Mouse (Mus musculus) lung, adult 2 months (tissue): ENCODE measurements around the gene Klf5. TPM values are rescaled to one million over a fixed set of nuclear protein-coding genes. Genes with fewer than 3 reads are reported as not detected.

Source experiments
- DNase-seq: peaks from one replicate; pipeline ENCODE4 v3.0.0; 2022
- H3K4me1 ChIP-seq: fragments of 200-500 bp; 2 replicates; pipeline ENCODE4 v1.6.1; 2011; ENCODE audit warnings: low read length; ENCODE audit not compliant: control insufficient read depth, insufficient read depth
- H3K4me3 ChIP-seq: fragments of 200-500 bp; replicated peaks from 2 replicates; pipeline ENCODE3; 2011; ENCODE audit warnings: low read depth, mild to moderate bottlenecking, control low read depth, low read length; ENCODE audit errors: extremely low read depth
- CTCF ChIP-seq: fragments of 200-500 bp; IDR thresholded peaks from 2 replicates; pipeline ENCODE4 v1.5.1; 2011; ENCODE audit warnings: mild to moderate bottlenecking, low read length, control low read depth; ENCODE audit not compliant: insufficient read depth
- POLR2A ChIP-seq: fragments of 200-500 bp; IDR thresholded peaks from 2 replicates; pipeline ENCODE4 v1.6.1; 2011; ENCODE audit warnings: low read depth, mild to moderate bottlenecking, control low read depth, low read length, borderline replicate concordance; ENCODE audit errors: extremely low read depth
- WGBS: fragments of 180-500 bp; shearing (Covaris S2); methylation state at CpG from one replicate; pipeline ENCODE4 v1.1.7; 2018; 5-methylcytosine and 5-hydroxymethylcytosine counted together
- polyA plus RNA-seq: library from polyadenylated mRNA; depleted of rRNA; stranded (reverse); fragments of >200 nt; gene quantifications from 2 replicates; pipeline ENCODE4 v1.2.3, GENCODE M21; 2012

Gene Klf5
- polyA plus RNA-seq, 1 experiment, result 39.9 TPM

DNA sequence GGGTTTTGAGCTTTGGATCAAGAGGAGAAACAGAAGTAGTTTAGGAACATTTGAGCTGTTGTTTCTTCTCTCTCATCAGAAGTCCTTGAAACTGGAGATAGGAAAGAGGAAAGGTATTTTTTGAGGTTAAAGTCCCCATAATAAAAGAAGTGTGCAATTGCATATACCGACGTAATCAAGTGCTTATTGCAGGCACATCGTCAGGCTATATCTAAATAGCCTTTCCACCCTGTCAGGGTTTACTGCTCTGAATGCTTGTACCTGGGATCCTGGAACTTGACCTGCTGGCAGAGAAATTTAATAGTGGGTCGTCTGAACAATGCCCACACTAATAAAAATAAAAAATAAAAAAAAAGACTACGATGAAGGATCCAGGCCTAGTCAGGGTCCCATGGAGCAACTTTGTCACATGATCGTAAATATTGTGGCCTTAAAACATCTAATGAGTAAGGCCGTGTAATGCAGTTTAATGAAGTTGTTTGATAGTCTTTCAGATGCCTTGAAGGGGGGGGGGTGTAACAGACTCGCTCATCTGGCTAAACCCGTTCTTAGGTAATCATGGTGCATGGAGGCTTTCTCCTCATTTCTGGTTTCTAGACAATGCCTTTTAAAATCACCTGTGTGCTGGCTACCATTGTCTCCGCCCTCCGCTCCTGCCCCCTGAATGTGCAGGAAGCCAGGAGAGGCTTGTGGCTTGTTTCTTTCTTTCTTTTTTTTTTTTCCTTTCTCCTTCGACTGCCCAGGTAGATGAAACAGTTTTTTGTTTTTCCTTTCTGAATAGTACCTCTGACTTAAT lies 6.7 kb downstream of the Klf5 start:
- 71% methylated on average over 12 of the region's 12 CpGs for WGBS
- H3K4me1 ChIP-seq, result no peaks in the 10 kb centered on the region; the same call in 1 of the 2 replicates

DNA sequence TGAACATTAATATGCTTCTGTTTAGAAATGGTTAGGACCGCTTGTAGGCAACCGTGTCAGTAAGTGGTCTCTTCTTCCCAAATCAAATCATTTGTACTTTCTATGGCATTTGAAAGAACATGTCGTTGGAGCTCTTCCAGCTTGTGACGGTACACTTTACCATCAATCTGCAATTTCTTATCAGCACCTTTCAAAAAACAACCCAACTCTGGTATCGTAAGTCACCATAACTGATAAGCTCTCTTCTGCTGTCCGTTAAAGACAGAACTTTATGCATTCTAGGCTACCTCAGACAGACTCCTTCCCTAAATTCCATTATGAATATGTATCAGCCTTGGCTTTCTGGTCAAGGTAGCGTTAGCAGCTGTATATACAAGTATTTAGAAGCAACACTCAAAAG lies 7.9 kb downstream of the Klf5 start:
- TF ChIP-seq POLR2A (no peak), CTCF (no peak)
- no peak for DNase-seq
- 56% methylated on average over 7 of the region's 7 CpGs for WGBS
- peaks cover 2% of the 10 kb centered on the region; the same call in 1 of the 2 replicates for H3K4me1 ChIP-seq
- no peak overlapping the region for H3K4me3 ChIP-seq

More for the DNA sequence above, 6.7 kb downstream of the Klf5 start:
- TF ChIP-seq CTCF (no peak), POLR2A (no peak)
- DNase-seq, result no peak
- H3K4me3 ChIP-seq, result no peak overlapping the region

DNA sequence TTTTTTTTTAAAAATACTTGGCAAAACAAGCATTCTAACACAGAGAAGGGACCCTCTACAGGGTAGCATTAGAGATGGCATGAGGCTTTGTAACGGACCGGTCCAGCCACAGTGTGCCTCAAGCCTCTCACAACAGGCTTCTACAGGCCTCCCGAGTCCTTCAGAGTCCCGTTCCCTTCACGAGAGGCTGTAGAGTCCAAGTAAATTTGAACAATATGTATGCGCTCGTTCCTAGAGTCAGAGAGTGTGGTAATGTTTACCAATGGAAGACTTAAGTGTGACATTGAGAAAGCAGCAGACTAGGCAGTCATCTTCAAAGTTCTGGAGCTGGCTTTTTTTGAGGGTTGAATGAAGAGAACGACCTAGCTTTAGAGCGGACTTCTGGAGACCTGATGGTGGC lies 11.1 kb downstream of the Klf5 start:
- TF ChIP-seq CTCF, result no peak
- Histone ChIP-seq H3K4me3 (no peak overlapping the region), H3K4me1 (peaks cover 4% of the 10 kb centered on the region; the same call in 1 of the 2 replicates)
- 65% methylated on average over 9 of the region's 9 CpGs for WGBS
- DNase-seq, result no peak

DNA sequence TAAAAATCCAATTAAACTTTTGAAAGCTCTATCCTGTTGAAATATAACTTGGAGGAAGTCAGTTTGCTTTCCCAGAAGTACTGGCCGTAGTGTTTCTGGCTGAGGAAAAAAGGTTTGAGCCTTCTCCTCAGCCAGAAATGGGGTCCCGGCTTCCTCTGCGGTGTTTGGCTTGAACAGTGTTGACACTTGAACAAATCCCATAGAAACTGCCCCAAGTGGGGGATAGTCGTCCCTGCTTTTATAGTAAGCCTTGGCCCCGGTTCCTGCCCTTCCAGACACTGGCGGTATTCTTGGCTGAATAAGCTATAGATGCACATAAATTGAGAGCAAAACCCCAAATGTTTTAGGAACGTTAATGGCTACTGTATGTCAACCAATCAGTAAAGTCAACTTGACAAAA lies 11.9 kb downstream of the Klf5 start:
- no peak for DNase-seq
- 57% methylated on average over 7 of the region's 7 CpGs for WGBS
- Histone ChIP-seq H3K4me3 (no peak overlapping the region), H3K4me1 (peaks cover 4% of the 10 kb centered on the region; the same call in 1 of the 2 replicates)
- TF ChIP-seq CTCF, result no peak
- TF ChIP-seq POLR2A, result no peak

DNA sequence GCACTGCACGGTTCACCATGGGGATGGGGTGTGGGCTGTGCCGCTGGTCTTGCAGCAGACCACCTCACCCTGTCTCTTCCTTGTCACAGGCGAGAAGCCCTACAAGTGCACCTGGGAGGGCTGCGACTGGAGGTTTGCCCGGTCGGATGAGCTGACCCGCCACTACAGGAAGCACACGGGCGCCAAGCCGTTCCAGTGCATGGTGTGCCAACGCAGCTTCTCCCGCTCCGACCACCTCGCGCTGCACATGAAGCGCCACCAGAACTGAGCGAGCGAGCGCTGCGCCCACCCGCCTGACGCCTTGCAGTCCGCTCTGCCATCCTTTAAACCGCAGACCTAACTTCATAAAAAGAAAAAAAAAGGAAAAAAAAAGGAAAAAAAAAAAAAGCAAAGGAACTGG lies 14.6 kb downstream of the Klf5 start:
- Histone ChIP-seq H3K4me1 (0 out of 2 replicates have a peak, but pooled peaks cover 4% of the 10 kb centered on the region), H3K4me3 (no peak overlapping the region)
- DNase-seq, result no peak
- TF ChIP-seq CTCF (no peak), POLR2A (no peak)
- WGBS, result 94% methylated on average over 24 of the region's 24 CpGs

DNA sequence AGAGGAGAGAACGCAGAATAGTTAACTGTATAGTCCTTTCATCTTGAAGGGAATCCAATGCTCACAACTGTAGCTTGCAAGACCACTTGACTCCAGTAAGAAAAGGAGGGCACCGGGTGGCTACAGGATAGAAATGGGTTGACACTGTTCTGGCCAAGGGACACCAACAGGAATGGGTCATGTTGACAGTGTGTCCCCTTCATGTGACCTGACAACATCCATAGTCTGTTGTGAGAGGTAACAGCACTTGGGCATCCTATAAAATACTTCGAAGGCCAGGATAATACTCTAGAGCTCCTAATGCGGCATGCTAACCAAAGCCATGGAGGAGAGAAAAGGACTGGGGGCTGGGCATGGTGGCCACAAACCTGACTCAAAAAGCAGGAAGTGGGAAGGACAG lies 17.8 kb downstream of the Klf5 start:
- WGBS, result 94% methylated on average over 4 of the region's 4 CpGs
- Histone ChIP-seq H3K4me3 (no peak overlapping the region), H3K4me1 (0 out of 2 replicates have a peak, but pooled peaks cover 3% of the 10 kb centered on the region)
- TF ChIP-seq POLR2A (no peak), CTCF (no peak)
- no peak for DNase-seq

DNA sequence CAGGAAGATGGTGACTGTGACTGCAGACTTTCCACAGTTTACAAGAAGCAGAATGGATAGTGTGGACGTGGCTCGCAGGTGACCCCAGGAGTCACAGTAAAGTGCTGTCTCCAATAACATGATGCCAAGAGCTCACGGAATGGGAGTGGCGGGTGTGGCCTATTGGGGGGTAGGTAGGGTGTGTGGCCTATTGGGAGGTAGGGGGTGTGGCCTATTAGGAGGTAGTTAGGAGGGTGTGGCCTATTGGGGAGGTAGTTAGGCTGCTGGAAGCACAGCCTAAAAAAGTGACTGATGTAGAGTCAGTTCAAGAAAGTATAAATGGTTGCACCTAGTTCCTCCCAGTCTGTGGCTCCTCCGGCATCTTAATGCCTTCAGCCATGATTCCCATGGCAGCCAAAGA lies 22.2 kb downstream of the Klf5 start:
- DNase-seq, result no peak
- WGBS, result 84% methylated on average over 5 of the region's 5 CpGs
- no peak for TF ChIP-seq POLR2A
- TF ChIP-seq CTCF, result no peak

DNA sequence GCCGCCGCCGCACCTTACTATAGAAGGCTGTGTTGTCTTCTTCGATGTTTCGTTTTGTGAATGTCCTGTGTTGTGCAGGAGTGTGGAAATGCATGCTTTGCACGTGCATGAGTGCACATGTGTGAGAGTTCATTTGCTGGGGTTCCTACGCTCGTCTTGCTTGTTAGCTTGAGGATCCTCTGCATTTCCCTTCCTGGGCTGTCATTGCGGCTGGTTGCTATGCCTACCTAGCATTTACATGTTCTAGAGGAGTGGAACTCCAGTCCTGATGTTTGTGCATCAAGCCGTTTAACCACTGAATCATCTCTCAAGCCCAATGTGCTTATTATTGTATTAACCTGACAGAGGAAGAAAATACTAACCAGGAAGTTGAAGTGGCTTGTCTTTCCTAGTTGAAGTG lies 24.9 kb downstream of the Klf5 start:
- no peak for DNase-seq
- no peak for TF ChIP-seq POLR2A
- TF ChIP-seq CTCF, result no peak
- 89% methylated on average over 10 of the region's 10 CpGs for WGBS
- no peak overlapping the region for H3K4me3 ChIP-seq
- no peaks in the 10 kb centered on the region for H3K4me1 ChIP-seq

More for the DNA sequence above, 22.2 kb downstream of the Klf5 start:
- Histone ChIP-seq H3K4me1 (no peaks in the 10 kb centered on the region), H3K4me3 (no peak overlapping the region)

DNA sequence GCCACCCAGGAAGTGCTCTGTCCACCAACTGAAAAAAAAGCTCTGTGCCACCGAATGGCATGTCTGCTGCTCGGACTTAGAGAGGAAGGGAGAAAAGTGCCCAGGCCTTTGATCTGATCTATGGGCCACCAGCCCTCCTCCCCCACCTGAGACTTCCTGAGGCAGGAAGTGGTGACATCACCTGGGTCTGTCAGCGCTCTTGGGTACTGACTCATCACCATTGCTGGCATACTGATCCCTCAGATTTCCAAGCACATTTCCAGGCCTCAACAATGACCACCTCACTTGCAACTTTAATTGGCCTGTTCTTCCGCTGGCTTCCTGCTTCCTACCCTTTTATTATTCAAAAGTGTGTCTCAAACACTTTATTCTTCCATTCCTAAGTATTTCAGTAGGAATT lies 26.0 kb downstream of the Klf5 start:
- Histone ChIP-seq H3K4me1 (no peaks in the 10 kb centered on the region), H3K4me3 (no peak overlapping the region)
- 55% methylated on average over 4 of the region's 4 CpGs for WGBS
- TF ChIP-seq CTCF, result no peak
- no peak for TF ChIP-seq POLR2A
- no peak for DNase-seq
